Mouse (Mus musculus) retina, postnatal 7 days (tissue): ENCODE results near the gene Tacr1.
"Not testable (repeated sequence)": the region's sequence is repeated elsewhere in the genome, so short reads cannot be mapped to it uniquely, and the experiment has no call there.

Experiments
- DNase-seq: peaks from one replicate; pipeline ENCODE4 v3.0.0-alpha.2; 2012; ENCODE audit warnings: low read depth, low spot score

Gene Tacr1

DNA sequence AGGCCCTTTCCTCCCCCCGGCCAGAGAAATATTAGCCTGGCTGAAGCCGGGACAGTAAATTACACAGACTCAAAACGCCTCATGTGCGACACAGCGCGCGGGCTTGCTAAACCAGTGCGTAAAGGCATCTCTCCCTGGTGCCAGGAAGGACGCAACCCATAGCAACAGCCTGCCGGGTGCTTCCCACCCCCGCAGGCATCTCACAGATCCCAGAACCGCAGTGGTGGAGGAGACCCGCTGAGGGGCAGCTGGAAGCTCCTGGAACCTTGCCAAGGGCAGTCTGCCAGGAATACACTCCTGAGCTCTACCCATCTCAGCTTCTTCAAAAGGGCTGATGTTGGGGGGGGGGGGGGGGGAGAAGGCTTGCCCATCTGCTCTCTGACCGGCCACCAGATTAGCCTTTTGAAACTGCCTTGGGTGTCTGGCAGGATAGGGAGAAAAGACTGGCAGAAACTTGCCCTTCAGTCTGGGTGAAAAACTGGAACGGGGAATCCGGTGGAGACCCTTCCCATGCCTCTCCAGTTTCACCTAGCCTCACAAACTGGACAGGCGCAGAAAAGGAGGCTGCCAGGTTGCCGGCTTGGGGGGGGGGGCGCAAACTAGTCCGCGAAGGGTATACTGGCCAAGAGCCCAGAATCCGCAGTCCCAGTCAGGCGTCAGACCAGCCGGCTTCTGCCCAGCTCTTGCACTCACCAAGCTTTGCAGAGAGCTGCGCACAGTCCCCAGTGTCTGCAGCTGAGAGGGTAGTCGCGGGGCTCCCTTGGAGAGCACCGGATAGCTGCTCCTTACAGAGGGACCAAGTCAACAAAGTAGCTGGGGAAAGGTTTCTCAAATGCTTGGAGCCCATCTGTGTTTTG lies at the start of gene Tacr1:
Gene Tacr1 (plus strand): TSS at position 740 of the 857 bp plus-strand sequence.
- DNase-seq: peak; percentile 65

DNA sequence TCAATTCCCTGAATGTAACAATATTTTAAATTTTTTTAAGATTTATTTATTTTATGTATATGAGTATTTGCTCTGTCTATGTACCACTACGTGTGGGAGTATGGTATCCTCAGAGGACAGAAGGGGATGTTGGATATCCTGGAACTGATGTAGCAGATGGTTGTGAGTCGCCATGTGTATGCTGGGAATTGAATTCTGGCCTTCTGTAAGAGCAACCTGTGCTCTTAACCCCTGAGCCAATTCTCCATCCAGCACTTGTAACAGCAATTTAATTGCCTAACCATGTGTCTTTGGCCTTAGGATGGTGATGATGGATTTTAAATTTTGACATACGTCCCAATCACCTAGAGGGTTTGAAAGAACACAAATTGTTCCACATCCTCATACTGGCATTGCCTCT lies 26.0 kb upstream of the Tacr1 start:
- no peak for DNase-seq

DNA sequence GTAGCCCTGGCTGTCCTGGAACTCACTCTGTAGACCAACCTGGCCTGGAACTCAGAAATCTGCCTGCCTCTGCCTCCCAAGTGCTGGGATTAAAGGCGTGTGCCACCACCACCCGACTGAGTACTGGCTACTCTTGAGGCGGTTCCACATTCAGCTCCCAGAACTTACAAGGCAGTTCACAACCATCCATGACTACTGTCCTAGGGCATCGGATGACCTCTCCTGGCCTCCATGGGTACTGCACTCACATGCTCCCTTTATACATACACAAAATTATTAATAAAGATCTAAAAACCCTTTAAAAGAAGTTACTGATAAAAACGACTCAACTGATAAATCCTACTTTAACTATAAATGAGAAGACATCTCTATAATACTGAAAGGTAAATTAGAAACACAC lies 18.6 kb upstream of the Tacr1 start:
- no peak for DNase-seq

DNA sequence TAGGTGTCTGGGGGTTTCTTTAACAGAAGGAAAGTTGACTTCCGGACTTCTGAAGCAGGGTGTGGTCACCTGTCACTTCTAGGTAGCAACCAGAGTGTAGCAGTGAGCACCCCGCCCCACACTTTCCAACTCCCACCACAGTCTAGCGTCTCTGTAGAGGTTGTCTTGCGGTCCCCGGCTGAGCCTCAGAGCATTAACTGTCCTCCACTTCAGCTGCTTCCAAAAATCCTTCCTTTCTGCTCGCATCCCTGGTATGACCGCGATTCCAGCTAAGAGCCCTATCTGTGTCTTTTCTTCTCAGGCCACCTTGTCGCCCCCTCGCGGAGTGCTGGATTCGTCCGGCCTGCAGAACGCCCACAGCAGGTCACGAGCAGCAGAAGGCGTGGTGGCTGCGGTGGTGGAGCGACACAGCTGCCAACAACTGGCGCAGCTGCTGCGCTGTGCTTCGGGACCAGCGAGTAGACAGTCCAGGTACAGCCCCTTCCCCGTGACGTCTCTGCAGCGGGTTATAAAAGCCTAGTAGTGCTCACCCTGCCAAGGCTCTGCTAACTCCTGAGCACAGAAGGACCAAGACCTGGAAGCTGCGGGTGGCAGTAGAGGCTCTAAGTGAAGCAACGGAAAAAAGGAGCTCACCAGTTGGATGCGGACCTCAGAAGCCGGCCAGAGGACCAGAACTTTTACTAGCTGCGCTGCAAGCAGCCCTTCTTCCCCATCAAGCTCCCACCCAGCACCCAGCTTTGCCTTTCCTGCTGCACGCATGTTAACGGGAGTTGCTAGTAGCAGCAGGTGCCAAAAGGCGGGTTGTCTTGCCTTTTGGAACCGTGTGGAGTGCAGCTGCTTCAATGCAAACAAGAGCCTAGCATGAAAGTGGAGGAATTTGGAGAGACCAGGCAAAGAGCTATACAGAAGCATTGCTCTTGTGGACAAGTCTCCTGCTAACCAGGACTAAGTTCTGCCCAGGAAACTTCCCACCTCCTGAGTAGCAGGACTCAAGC lies 664 bp downstream of the Tacr1 start:
- no peak for DNase-seq

DNA sequence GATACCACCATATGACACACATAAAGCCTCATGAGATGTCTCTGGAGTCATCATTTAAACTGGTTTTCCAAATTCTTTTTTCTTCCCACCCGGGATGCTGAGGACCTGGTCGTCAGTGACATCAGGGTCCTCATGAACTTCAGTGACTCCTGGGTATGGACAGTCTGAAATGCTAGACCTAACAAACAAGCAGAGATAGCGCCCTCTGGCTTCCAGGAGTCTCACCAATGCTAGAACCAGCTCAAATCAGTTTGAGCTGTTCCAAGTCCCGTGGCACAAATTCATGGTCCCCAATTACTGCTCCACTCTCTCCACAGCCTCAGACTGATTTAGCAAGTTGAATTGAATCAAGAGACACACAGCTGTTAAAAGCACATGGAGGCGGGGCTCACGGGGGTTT lies 16.2 kb downstream of the Tacr1 start:
- DNase-seq: no peak

DNA sequence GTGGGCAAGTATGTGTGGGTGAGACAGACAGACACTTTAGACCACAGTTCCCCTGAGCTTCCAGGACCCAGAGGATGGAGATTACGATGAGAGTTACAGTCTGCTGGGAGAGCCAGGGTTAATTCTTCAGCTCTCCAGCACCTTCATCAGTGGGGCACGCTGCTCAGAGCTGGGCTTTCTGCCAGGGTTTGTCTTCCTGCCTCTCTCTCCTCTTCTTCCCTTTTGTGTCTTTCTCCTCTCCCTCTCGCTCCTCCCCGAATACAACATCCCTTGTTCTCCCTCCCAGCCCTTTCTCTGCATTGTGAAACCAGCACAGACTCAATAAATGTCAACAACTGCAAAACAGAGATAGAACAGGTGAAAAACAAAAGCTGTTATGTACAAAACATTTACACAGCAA lies 18.1 kb downstream of the Tacr1 start:
- no peak for DNase-seq

DNA sequence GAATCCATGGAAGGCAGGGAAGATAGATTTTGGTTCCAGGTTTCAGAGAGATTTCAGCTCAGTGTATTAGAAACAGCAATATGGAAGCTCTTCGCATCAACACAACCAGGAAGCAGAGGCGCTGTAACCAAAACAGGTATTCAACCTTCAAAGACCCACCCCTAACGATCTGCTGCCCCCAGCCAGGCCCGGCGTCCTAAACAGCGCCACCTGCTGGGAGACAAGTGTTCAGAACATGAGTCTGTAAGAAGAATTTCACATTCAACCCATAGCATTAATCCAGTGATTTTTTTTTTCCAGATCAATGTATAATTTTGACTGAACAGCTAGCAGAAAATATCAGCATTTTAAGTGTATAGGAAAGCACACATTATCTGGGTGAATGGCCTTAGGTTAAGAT lies 26.8 kb downstream of the Tacr1 start:
- no peak for DNase-seq

DNA sequence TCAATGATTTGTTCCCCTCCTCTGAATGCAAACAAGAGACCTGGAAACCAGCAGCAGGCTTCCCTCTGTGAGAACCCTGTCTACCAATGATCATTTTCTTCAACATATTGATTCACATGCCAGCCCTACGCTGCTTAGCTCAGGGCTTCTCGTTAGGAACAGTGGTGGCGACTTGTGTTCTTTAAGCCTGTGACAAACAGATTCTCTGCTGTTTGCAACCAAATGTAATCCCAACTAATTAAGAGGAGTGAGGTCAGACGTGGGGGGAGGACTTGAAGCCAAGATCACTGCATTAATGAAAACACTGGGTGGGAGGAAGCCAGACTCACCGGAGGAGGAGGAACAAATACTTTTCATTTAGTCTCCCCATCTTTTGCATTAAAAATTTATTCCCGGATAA lies 27.6 kb downstream of the Tacr1 start:
- no peak for DNase-seq

DNA sequence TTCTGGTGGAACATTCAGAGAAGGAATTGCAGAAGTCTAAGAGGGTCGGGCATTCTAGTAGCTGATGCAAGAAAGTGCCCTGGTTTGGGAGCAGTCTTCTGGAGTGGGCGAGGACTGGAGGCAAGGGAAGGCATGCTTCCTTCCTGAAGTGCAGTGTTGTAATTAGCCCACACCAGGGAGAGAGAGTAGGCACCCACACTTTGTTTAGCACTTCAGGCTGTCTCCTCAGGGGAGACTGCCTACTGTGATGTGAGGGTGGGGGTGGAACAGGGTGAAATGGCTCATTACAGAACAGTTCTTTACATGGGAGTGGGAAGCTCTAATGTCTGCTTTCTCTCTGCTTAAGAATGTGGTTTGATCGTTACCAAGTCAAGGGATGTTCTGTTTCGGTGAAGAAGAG lies 35.0 kb downstream of the Tacr1 start:
- DNase-seq: no peak

DNA sequence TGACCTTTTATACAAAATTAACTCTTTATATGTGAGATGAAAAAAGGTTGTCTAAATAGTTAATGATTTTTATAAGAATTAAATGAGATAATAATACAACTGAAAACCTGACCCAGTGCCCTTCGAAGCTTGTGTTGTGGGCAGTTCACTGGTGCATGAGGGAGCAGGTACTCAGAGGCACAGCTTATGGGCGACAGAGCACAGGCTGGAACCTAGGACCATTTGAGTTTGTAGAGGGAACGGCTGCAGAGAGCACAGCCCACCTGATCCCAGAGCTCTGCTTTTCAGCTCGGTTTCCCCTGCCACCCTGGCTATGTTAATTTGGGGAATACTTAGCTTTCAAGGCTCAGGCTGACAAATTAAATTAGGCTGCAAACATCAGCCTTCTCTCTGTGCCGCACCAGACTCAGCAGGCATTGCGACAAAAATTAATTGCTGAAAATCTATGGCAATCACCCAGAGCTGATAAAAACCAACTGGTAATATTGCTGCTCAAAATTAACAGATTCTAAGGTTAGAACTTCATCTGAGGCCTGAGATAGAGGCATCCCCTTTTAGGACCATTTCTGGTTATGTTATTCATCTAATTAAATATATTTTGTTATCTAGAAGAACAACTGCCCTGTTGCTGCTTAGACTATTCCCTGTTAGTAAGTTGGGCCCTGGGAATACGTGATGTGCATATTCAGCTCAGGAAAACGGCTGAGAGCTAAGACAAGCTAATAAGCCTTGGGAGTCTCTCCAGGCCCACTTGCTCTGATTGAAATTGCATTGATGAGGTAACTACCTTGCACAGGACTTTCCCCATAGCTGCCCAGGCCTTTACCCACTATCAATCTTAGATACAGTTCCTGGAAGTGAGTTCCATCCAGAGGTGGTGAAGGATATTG lies 50.3 kb downstream of the Tacr1 start:
- not testable (repeated sequence) for DNase-seq

DNA sequence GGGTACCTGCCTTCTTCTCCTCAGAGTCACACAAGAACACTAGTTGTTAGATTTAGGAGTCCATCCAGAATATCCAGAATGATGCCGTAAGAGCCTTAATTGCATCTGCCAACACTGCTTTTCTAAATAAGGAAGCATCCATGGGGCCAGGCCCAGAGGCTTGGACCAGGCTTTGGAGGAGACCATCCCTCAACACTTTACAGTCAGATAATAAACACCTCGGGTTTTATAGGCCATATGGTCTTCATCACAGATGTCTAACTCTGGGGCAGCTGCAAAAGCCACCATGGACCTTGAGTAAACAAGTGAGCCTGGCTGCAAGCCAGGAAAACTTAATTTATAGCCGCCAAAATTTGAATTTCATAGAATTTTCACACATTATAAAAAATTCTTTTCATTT lies 53.1 kb downstream of the Tacr1 start:
- no peak for DNase-seq

DNA sequence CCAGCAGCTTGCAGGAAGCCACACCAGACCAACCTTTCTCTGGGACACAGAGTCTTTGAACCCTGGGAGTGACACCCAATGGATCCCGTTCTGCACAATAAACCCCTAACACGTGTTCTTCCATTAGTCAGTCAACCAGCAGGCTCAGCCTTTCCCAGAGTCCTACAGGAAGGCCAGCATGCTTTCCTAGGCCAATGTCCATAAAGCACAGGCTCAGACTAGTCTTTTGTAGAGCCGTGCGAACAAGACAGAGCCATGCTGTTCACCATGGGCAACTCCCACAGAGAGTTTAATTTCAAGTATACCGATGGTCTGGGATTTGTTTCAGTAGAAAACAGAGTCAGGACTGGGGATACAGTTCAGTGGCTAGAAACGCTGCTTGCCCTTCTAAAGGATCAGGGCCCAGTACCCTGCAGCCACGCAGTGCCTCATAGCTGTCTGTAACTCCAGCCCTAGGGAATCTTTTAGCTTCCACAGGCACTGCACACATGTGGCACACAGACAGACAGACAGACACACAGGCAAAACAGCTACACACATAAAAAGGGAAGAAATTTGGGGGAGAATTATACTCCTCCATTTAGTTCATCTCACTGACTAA lies 55.1 kb downstream of the Tacr1 start:
- DNase-seq: no peak

DNA sequence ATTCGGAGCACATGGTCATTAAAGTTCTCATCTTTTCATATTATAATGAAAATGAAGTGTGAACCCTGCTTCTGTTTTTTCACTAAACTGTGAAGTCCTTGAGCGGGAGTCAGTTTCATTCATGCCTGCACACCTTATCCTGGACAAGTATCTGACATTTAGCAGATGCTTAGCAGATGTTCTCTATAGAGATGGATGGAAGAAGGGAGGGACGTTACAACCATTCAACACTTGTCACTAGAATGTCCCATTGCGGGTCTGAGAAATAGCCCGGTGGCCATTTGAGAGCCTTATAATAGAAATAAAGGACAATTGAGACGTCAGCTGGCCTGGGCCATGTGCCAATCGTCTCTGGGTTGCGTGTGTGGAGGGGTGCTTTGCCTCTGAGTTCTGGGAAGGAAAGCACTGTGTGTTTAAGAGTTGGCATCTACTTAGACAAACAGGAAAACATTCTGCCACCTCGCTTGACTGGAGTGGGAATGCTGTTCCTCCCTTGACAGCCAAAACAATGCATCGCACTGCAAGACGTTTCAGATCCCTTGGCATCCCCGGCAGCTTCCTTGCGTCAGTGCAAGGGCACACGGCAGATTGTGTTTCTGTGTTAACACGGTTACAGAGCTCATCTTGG lies 56.7 kb downstream of the Tacr1 start:
- no peak for DNase-seq

DNA sequence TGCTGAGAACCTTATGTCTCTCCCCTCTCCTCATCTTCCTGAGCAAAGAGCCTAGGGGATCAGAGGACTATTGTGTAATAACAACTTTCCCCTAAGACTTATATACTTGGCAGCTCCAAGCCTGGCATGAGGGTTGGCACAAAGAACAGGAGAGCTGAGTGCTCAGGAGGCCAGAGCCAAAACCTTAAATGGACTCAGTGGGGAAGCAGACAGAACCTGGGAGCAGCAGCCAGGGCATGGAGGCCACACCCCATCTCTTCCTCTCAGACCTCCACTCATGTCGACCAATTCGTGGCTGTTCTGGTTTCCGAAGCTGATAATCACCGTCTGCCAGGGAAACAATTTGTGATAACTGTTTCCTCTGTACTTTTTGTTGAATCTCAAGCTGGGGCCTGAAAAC lies 61.0 kb downstream of the Tacr1 start:
- DNase-seq: no peak

DNA sequence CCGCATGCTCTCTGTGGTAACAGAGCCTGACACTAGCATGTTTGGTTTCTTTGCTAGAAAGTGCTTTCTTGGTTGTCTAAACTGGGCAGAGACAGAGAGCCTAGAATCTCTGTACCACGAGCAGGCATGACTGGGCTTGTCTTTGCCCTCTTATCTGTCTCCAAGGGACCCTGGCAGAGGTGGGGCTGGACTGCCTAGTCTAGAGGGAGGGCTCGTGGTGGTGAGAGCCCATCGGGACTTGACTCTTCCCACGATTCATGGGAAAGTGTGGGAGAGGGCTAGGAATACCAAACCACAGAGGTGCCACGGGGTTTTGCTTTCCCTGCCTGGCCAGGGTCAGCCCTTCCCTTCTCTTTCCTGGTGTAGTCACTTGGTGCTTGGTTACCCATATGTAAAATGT lies 72.3 kb downstream of the Tacr1 start:
- no peak for DNase-seq

DNA sequence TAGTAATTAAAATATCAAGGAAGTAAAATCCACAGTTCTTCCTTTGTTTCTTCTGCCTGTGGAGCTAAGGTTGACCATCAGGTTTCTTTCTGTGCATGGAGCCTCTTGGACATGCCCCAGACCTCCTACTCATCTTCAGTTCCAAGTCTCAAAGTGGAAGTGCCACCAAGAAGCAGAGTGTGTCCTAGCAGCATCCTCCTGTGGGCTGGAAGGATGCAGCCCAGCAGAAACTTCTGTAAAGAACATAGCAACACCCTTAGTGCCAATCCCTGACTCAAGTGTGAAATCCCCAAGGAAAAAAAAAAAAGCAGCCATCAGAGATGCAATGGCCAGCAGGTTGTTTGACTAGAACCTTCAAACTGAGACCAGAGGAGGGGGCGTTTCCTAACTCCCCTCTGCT lies 81.7 kb downstream of the Tacr1 start:
- no peak for DNase-seq

DNA sequence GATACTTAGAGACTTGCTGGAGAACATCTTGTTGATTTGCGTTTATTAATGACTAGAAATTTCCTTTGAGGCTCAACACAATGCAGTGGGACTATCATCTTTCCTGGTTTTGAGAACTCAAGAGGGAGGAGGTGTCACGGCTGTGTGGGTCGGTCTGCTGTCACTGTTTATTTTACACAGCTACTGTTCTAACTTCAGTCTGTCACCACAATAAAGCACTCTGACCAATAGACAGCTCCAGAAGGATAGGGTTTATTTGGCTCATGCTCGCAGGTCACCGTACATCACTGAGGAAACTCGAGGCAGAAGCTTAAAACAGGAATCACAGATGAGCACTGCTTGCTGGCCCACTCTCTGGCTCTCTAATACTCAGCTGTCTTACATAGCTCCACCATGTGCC lies 92.3 kb downstream of the Tacr1 start:
- no peak for DNase-seq

DNA sequence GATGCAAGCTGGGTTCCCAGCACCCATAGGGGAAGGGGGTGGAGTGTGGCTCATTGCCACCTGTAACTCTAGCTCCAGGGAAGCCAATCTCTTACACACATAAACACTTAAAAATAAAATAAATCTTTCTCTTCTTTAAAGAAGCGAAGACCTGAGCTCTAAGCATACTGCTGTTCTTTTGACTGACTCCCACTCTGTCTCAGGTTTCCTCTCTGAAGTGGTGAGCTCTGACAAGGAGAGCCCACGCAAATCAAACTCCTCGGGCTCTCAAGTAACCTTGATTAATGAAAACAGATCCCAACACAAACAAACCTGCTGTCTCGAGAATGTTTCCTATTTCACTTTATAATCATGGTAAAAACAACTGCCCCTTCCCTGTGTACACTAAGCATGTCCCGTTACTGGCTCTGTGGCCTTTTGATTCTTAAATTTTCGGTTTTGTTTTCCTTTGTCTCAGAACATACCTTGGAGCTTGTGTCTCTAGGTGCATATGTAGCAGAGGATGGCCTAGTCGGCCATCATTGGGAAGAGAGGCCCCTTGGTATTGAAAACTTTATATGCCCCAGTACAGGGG lies 108.8 kb downstream of the Tacr1 start:
- DNase-seq: no peak

DNA sequence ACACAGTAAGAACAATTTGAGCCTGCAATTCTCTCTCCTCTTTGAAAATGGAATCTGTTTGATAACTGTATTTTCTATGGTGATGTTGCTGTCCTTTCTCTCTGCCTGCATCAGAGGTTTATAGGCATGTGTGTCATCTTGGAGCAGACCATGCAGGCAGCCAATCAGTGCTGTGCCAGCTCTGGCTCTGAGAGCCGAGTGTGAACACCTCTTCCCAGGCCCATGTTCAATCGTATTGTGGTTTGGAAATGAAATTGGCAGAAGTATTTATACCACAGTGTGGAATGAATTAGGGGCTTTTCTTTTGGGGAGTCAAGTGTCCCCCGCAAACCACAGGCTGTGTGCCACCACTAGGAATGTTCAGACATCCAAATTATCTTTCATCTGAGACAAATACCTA lies 117.5 kb downstream of the Tacr1 start:
- DNase-seq: no peak

DNA sequence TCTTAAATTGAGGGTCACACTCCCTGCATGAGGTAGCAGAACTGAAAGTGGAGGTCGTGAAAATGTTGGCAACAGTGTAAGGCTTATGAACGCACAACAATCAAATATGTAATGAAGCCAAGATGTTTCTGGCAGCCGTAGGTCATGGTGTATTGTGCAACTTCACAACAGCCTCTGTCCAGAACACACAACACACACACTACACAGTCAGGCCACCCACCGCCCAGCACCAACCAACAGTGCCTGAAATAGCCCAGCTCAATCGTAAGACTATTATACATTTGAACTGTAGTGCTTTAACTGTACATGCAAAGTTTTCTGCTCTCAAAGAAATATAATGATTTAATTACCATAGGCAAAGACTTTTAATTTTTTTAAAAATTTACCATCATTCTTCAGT lies 120.4 kb downstream of the Tacr1 start:
- no peak for DNase-seq
